Comparison of ENCODE assay signal across 8 mouse cellular contexts in genomic region chr8:95081650-95082049, GRCm38 (mm10). TPM values are rescaled to one million over a fixed set of nuclear protein-coding genes. Genes with fewer than 3 reads are reported as not detected.
DNase-seq lines count a peak whose midpoint lies in the region; ATAC-seq and TF ChIP-seq lines count a peak whose summit lies in the region.

No protein-coding gene starts in this region.

- no peaks in the 10 kb centered on the region for H3K27me3 ChIP-seq in lung, embryonic 14.5 days (ENCODE audit: insufficient read depth, low read length)
- H3K27me3 ChIP-seq in forebrain, embryonic 13.5 days, result no peaks in the 10 kb centered on the region; the same call in 1 of the 2 replicates
- H3K27me3 ChIP-seq in liver, embryonic 16.5 days (ENCODE audit: control insufficient read depth, insufficient read depth, low read depth, low read length), result no peaks in the 10 kb centered on the region

- no peak for TF ChIP-seq CTCF in lung, embryonic 14.5 days (IDR thresholded peaks at IDR 0.05; ENCODE audit: low read depth)
- no peak for TF ChIP-seq CTCF in brain, embryonic 14.5 days (IDR thresholded peaks at IDR 0.05; ENCODE audit: borderline replicate concordance, extremely low read depth, insufficient read depth, insufficient read length)

- no peaks in the 10 kb centered on the region for H3K4me1 ChIP-seq in lung, embryonic 14.5 days (ENCODE audit: insufficient read depth)
- H3K4me1 ChIP-seq in forebrain, embryonic 13.5 days, result peaks cover 26% of the 10 kb centered on the region
- H3K4me1 ChIP-seq in liver, embryonic 16.5 days (ENCODE audit: control insufficient read depth, low read depth, low read length), result peaks cover 35% of the 10 kb centered on the region

- H3K9me3 ChIP-seq in lung, embryonic 14.5 days (ENCODE audit: low read depth, low read length), result no peaks in the 10 kb centered on the region
- H3K9me3 ChIP-seq in forebrain, embryonic 13.5 days (replicated peaks), result no peaks in the 10 kb centered on the region
- H3K9me3 ChIP-seq in liver, embryonic 16.5 days (replicated peaks; ENCODE audit: control insufficient read depth, low read length), result no peaks in the 10 kb centered on the region

- 4% methylated on average over 11 of the region's 11 CpGs for WGBS in lung, embryonic 14.5 days
- WGBS in forebrain, embryonic 13.5 days, result 8% methylated on average over 11 of the region's 11 CpGs
- 8% methylated on average over 11 of the region's 11 CpGs for WGBS in liver, embryonic 16.5 days (ENCODE audit: insufficient replicate concordance)

- H3K4me2 ChIP-seq in lung, embryonic 14.5 days, result peak overlapping the region; percentile 88
- H3K4me2 ChIP-seq in forebrain, embryonic 13.5 days, result peak overlapping the region; percentile 97
- peak overlapping the region; percentile 88 for H3K4me2 ChIP-seq in liver, embryonic 16.5 days (ENCODE audit: low read depth, low read length)

- 0 out of 2 replicates have a peak overlapping the region, but pooled peaks have one; percentile 65 for H3K27ac ChIP-seq in lung, embryonic 14.5 days (ENCODE audit: low read depth)
- peak overlapping the region; percentile 72 for H3K27ac ChIP-seq in forebrain, embryonic 13.5 days
- peak overlapping the region; percentile 50 for H3K27ac ChIP-seq in liver, embryonic 16.5 days (ENCODE audit: low read length)

- H3K4me3 ChIP-seq in lung, embryonic 14.5 days (ENCODE audit: low read depth, low read length), result peak overlapping the region; percentile 81
- peak overlapping the region; percentile 92 for H3K4me3 ChIP-seq in forebrain, embryonic 13.5 days
- peak overlapping the region; percentile 88 for H3K4me3 ChIP-seq in liver, embryonic 16.5 days (ENCODE audit: low read depth, low read length)

- peaks cover 18% of the 10 kb centered on the region; the same call in 1 of the 2 replicates for H3K36me3 ChIP-seq in lung, embryonic 14.5 days (ENCODE audit: insufficient read depth)
- H3K36me3 ChIP-seq in forebrain, embryonic 13.5 days (ENCODE audit: poor library complexity, severe bottlenecking), result peaks cover 31% of the 10 kb centered on the region
- no peaks in the 10 kb centered on the region for H3K36me3 ChIP-seq in liver, embryonic 16.5 days (ENCODE audit: control insufficient read depth, insufficient read depth)

- no peak for ATAC-seq in lung, embryonic 14.5 days (ENCODE audit: insufficient read depth)
- ATAC-seq in forebrain, embryonic 13.5 days, result no peak
- ATAC-seq in liver, embryonic 16.5 days (ENCODE audit: low read depth), result no peak
- ATAC-seq in megakaryocyte progenitor cell, adult 5-6 weeks (replicated peaks; ENCODE audit: poor library complexity), result no peak

- H3K9ac ChIP-seq in lung, embryonic 14.5 days, result peak overlapping the region; percentile 75
- H3K9ac ChIP-seq in forebrain, embryonic 13.5 days, result peak overlapping the region; percentile 87
- H3K9ac ChIP-seq in liver, embryonic 16.5 days (ENCODE audit: low read depth, low read length), result peak overlapping the region; percentile 86

- peak; percentile 18 for DNase-seq in lung, embryonic 14.5 days
- DNase-seq in lung, postnatal 10 days, result no peak
- DNase-seq in brain, embryonic 14.5 days (ENCODE audit: low read depth), result peak; percentile 5
- no peak for DNase-seq in right cerebral cortex, adult 18-20 months
- DNase-seq in gastrocnemius, postnatal 10 days, result no peak

- no peak for TF ChIP-seq POLR2A in brain, embryonic 14.5 days (IDR thresholded peaks at IDR 0.05; ENCODE audit: borderline replicate concordance, extremely low read depth, insufficient read depth, insufficient read length, poor library complexity, severe bottlenecking)

RNA-seq across cellular contexts. Expression of gene Katnb1, which starts 0.7 kb away (rescaled TPM):
- 19.4 and 23.1 TPM in 2 replicates for polyA plus RNA-seq in lung, embryonic 14.5 days (2014; fragmentation: Nextera tagmentation; extraction: Ambion mirVana)
- 56.2 and 67.2 TPM in 2 replicates for polyA plus RNA-seq in brain, embryonic 14.5 days (2012; rRNA removed)
- polyA plus RNA-seq in forebrain, embryonic 13.5 days (2015; fragmentation: Nextera tagmentation; extraction: Ambion mirVana), result 37.2 and 40.0 TPM in 2 replicates
- 8.2 and 9.6 TPM in 2 replicates for polyA plus RNA-seq in liver, embryonic 16.5 days (2015; fragmentation: Nextera tagmentation; extraction: Ambion mirVana)
- 6.3 and 7.3 TPM in 2 replicates for total RNA-seq in megakaryocyte progenitor cell, adult 5-6 weeks (2015)
- total RNA-seq in megakaryocyte progenitor cell, adult 5-6 weeks (2017), result 25.2 and 25.9 TPM in 2 replicates
- 10 to 100 TPM in 1 of 2 experiments, 1 to 10 TPM in 1; 6.0 to 10.7 TPM for total RNA-seq in gastrocnemius, postnatal 10 days (2021)

RNA-seq across cellular contexts. Expression of gene Drc7, which starts 26.7 kb away (rescaled TPM):
- polyA plus RNA-seq in lung, embryonic 14.5 days (2014; fragmentation: Nextera tagmentation; extraction: Ambion mirVana), result 0.07 TPM in 1 of 2 replicates, not detected in the other
- polyA plus RNA-seq in brain, embryonic 14.5 days (2012; rRNA removed), result 2.0 and 4.2 TPM in 2 replicates
- 0.49 and 1.0 TPM in 2 replicates for polyA plus RNA-seq in forebrain, embryonic 13.5 days (2015; fragmentation: Nextera tagmentation; extraction: Ambion mirVana)
- polyA plus RNA-seq in liver, embryonic 16.5 days (2015; fragmentation: Nextera tagmentation; extraction: Ambion mirVana), result 0.44 and 0.50 TPM in 2 replicates
- 1.2 and 1.8 TPM in 2 replicates for total RNA-seq in megakaryocyte progenitor cell, adult 5-6 weeks (2015)
- total RNA-seq in megakaryocyte progenitor cell, adult 5-6 weeks (2017), result 3.8 and 7.1 TPM in 2 replicates
- total RNA-seq in gastrocnemius, postnatal 10 days (2021), result not detected

Comparison
In these comparisons a context has a peak if more than half of its experiments do, and no peak if none do; other contexts are left out.
1. DNase-seq: peak in lung, embryonic 14.5 days (single experiment) and brain, embryonic 14.5 days (single experiment); none in lung, postnatal 10 days (single experiment), right cerebral cortex, adult 18-20 months (single experiment) and gastrocnemius, postnatal 10 days (single experiment).
2. Peak in every context shown above with its lines, with median percentiles within 50 percentile points of each other: H3K27ac ChIP-seq, H3K4me2 ChIP-seq, H3K4me3 ChIP-seq and H3K9ac ChIP-seq.